Mouse (Mus musculus): ENCODE data around the gene Adar.
A peak's percentile ranks its signal among the peaks of the same experiment; 100 is the strongest.

Adar gene

DNA sequence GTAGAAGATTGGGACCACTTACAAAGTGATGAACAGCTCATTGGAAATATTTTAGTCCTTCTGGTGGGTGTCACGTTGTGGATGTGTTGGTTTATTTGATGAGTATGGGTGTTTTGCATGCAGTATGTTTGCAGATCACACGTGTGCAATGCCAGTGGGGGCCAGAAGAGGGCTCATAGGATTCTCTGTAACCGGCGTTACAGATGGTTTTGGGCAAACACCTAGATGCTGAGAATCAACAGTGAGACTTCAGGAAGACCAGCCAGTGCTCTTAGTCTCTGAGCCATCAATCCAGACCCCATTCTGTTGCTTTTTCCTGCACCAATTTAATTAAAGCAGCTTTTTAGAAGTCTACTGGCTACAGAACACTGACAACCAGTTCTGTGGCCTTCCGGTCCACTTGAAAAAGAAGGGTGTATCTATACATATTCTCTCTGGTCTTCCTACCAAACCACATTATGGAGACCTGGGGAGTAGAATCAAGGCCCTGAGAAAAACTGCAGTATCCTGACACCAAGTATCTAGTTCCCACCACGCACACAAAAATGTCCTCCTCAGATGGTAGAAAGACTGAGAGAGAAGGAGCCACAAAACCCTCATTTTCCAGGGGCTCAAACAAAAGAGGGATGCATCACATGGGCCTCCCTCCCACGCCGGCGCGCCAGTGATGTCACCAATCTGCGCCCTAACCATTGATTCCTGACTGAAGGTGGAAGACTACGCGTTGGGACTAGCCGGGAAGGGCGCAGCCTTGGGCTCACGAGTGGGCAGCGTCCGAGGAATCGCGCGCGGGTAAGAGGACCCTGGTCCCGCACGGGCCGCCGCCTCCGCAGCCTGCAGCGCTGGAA lies at the start of gene Adar:
TSS of gene Adar (plus strand) at position 664 of the 848 bp plus-strand sequence.
- DNase-seq (ENCODE audit: low spot score in 2 of 2), result peak; percentile 64 to 75

DNA sequence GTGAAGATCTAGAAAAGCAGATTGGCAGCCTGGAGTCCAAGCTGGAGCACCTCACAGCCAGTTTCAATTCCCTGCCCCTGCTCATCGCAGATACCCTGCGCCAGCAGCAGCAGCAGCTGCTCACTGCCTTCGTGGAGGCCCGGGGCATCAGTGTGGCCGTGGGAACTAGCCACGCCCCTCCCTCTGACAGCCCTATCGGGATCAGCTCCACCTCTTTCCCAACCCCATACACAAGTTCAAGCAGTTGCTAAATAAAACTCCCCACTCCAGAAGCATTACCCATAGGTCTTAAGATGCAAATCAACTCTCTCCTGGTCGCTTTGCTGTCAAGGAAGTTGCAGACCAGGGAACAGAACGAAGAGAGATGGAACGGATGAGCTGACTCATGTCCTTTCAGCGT lies 47.7 kb upstream of the Adar start:
- no peak for DNase-seq (ENCODE audit: low spot score in 2 of 2)

GRCm38 (mm10) chr3:89671334-89671733 lies 43.5 kb upstream of the Adar start:
- DNase-seq (ENCODE audit: low spot score in 2 of 2), result no peak

GRCm38 (mm10) chr3:89672573-89673317 lies 42.1 kb upstream of the Adar start:
- DNase-seq (ENCODE audit: low spot score in 2 of 2), result no peak

DNA sequence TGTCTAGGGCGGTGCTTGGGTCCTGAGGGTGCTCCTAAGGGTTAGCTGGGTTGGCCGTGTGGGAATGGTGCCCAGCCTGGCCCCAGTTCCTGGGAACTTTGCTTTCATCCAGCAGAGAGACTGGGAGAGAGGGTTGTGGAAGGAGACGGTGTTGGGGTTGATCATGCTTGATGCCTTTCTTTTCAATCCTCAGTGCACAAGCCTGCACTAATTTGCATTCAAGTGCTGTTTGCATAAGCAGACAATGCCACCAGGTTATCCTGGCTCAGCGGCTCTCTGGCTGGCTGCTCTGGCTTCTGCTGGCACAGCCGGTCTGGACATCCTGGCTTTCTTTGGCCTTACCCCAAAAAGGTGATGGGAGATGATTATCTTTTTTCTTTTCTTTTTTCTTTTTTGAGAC lies 37.2 kb upstream of the Adar start:
- DNase-seq (ENCODE audit: low spot score in 2 of 2), result no peak

DNA sequence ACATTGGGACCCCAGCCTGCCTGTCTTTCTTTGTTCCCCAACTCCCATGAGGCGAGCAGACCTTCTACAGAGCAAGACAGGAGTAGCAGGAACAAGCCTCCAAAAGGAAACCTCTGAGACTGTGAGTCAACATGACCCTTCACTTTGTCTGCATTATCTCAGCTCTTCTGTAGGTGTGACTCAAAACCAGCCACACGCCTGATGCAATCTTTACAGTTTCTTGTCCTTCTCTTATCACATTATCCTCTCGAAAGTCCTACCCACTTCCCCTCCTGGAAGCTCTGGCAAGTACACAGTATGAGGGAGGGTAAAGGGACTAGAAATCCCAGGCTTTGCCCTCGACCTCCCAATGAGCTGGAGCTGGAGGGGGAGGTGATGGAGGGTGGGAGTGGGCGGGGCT lies 28.8 kb upstream of the Adar start:
- no peak for DNase-seq (ENCODE audit: low spot score in 2 of 2)

- peak; percentile 76 to 92 for DNase-seq (ENCODE audit: low spot score in 2 of 2)
These were observed 25.9 kb upstream of the Adar start for GRCm38 (mm10) chr3:89688694-89689581.

DNA sequence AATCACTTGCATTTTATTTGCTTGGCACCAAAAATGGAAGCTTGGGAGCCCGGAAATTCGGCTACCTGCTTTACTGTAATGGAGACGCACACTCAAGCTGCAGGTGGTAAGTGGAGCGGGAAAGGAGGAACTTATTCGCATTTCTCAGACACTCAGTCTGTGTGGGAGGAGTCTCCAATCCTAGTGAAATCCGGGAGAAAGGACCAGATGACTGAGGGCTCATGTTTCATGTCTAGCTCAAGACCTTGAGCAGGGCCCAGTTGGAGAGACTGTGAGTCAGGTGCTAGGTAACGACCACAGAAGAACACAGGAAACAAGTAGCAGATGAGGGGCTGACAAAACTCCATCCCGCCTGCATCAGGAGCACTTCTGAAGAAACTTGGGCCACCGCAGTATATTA lies 23.0 kb upstream of the Adar start:
- DNase-seq (ENCODE audit: low spot score in 2 of 2), result no peak

- DNase-seq (ENCODE audit: low spot score in 2 of 2), result no peak
These were observed 18.5 kb upstream of the Adar start for GRCm38 (mm10) chr3:89696152-89696821.

DNA sequence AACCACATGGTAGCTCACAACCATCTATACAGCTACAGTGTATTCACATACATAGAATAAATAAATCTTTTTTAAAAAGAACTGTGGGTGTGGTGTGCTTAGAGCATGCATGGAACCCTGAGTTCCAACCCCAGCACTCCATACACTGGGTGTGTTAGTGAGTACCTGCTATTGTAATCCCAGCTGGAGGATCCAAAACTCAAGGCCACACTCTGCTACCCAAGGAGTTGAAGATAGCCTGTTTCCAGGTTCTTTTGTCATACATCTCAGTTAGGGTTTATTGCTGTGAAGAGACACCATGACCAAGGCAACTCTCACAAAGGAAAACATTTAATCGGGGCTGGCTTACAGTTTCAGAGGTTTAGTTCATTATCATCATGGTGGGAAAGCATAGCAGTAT lies 15.9 kb upstream of the Adar start:
- DNase-seq (ENCODE audit: low spot score in 2 of 2), result no peak

DNA sequence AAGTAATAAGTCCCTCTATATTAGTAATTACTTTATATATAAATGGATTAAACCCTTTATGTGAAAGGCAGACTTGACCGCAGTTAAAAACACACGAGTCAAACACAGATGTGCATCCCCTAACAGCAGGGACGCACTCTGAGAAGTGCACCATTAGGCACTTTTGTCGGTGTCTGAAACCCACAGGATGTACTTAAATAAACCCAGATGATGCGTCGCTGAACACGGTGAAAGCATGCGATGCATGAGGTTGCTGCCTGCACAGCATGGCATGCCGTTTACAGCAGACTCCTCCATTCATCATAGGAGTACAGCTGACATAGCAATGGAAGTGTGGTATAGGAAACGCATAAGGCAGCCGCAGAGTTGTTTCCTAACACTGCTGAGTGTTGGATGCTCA lies 14.4 kb upstream of the Adar start:
- DNase-seq (ENCODE audit: low spot score in 2 of 2), result no peak

DNA sequence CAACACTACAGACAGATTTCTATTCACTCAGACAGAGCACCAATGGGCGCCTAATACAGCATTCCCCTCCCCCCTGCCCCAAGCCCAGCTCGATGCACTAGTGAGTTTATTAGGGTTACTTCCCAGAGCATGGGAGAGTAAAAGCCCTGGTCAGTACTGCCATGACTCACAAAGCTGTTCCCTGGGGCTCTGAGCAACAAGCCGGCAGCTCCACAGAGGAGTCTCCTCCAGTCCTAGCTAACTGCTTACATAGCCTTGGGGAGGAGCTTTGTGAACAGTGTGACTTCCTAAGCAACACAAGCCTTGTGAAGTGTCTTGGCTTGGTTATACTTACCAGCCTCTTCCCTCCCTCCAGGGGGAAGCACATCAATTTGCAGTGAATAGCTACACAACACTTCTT lies 11.2 kb upstream of the Adar start:
- no peak for DNase-seq (ENCODE audit: low spot score in 2 of 2)

DNA sequence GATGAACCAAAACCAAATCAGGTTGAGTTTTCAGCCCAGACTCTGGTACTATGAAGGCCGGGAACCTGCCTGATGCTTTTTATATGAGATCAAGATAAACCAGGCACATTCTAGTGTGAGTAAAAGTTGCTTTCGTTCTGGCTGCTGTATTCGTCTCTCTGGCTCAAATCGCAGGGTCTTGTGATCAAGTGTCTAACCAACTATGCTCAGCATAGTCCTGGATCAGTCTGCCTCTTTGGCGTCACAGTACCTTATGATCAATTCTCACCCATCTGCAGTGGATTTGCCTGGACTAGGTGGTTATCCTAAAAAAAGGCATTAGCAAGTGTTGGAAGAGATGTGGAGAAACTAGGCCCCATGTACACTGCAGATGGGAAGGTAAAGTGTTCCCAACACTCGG lies 10.8 kb upstream of the Adar start:
- DNase-seq (ENCODE audit: low spot score in 2 of 2), result no peak

GRCm38 (mm10) chr3:89715207-89715966 lies 565 bp downstream of the Adar start:
- DNase-seq (ENCODE audit: low spot score in 2 of 2), result peak in 1 of 2 experiments; percentile 28

DNA sequence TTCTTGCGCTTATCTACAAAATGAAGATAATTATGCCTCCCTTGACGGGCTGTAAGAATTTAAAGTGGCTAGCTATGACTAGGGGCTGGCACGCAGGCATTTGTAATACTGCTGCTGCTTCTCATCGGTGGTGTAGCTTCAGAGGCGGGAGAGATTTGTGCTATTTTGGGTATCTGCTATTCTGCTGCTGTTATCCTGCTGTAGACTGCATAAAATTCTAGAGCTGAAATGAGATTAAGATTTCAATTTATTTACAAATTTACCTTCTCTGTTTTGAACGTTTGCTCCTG lies 1.1 kb downstream of the Adar start:
- DNase-seq (ENCODE audit: low spot score in 2 of 2), result no peak

GRCm38 (mm10) chr3:89722032-89722431 lies 7.2 kb downstream of the Adar start:
- DNase-seq (ENCODE audit: low spot score in 2 of 2), result no peak

DNA sequence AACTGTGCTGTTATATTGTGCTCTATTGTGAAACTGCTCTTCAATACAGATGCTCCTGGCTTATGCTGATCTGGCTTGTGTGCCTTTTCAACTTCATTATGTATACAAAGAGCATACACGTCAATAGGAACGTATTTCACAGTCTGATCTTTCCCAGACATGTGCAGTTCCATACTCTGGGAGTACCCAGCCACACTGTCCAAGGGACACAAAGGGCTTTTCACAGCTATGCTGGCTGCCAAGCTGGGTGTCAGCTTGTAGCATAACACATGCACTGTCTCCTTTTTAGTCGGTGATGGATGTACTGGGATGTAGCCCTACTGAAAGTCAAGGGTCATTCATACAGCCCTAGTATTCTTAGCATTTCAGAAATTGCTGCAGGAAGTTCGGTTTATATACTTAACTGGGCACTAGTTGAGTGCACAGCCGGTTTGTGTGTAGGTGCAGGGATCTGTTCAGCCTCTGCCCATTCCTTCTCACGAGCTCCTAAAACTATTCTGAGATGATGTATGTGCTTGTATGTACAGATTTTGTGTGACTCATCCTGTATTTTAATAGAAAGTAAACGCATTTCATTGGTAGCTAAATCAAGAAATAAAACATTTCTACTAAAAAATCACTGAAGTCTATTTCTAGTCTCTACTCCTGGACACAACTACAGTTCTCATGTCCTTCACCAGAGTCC lies 8.7 kb downstream of the Adar start:
- no peak for DNase-seq (ENCODE audit: low spot score in 2 of 2)

DNA sequence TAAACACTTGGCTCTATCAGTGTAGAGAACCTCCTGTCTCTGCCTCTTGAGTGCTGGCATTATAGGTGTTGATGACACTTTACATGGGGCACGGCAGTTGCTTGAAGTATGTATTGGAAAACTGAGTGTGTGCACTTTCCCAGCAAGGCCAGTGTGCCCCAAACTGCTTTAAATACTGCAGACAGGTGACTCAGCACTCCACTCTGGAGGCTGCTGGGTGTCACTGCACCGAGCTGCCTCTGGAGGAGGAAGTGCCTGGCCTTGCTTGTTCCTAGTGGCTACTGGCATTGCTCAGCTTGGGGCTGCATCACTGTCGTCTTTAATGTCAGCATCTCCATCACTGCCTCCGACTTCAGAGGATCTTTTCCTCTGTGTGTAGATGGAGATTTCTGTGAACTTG lies 12.2 kb downstream of the Adar start:
- DNase-seq (ENCODE audit: low spot score in 2 of 2), result peak in 1 of 2 experiments; percentile 41

DNA sequence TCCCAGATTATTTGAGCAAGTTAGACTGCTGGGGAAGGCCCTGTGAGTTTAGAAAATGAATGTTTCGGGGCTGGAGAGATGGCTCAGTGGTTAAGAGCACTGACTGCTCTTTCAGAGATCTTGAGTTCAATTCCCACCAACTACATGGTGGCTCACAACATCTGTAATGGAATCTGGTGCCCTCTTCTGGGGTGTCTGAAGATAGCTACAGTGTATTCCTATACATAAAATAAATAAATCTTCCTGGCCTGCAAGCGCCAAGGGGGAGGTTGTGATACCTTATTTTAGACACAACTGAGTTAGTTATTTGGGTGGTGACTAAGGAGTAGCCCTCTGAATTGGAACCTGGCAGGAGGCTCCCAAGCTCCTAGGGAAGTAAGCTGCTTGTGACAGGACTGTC lies 14.0 kb downstream of the Adar start:
- DNase-seq (ENCODE audit: low spot score in 2 of 2), result no peak
